ENCODE assay signal across 30 mouse cellular contexts in genomic region chr11:93263979-93264378, GRCm38 (mm10).
"Had no signal": no experiment of that assay in that cellular context is flagged by ENCODE, and none has a peak within 500 bp of the region (broad histone marks: within the 10 kb centered on the region; RNA-seq: fewer than 3 reads in every experiment).

No protein-coding gene starts in this region.

- H3K36me3 ChIP-seq: limb, embryonic 10.5 days; limb, embryonic 12.5 days; limb, embryonic 13.5 days; limb, embryonic 15.5 days; liver, embryonic 12.5 days; liver, embryonic 13.5 days; liver, embryonic 15.5 days; lung, embryonic 15.5 days; midbrain, embryonic 10.5 days; midbrain, embryonic 12.5 days; midbrain, embryonic 13.5 days; midbrain, embryonic 15.5 days had no signal

- H3K27ac ChIP-seq: limb, embryonic 10.5 days; limb, embryonic 12.5 days; limb, embryonic 13.5 days; limb, embryonic 15.5 days; liver, embryonic 12.5 days; liver, embryonic 13.5 days; liver, embryonic 14.5 days; liver, embryonic 15.5 days; lung, embryonic 15.5 days; macrophage; midbrain, embryonic 10.5 days; midbrain, embryonic 12.5 days; midbrain, embryonic 13.5 days; midbrain, embryonic 15.5 days had no signal

- H3K9me3 ChIP-seq: limb, embryonic 10.5 days; limb, embryonic 12.5 days; limb, embryonic 13.5 days; limb, embryonic 15.5 days; liver, embryonic 12.5 days; liver, embryonic 13.5 days; liver, embryonic 15.5 days; lung, embryonic 15.5 days; midbrain, embryonic 10.5 days; midbrain, embryonic 12.5 days; midbrain, embryonic 13.5 days; midbrain, embryonic 15.5 days had no signal

- ATAC-seq: liver, embryonic 12.5 days; liver, postnatal 0 days; lung, postnatal 0 days; midbrain, embryonic 13.5 days; midbrain, embryonic 15.5 days; midbrain, embryonic 16.5 days had no signal

- H3K4me3 ChIP-seq: limb, embryonic 10.5 days; limb, embryonic 12.5 days; limb, embryonic 13.5 days; limb, embryonic 15.5 days; liver, embryonic 12.5 days; liver, embryonic 13.5 days; liver, embryonic 15.5 days; lung, embryonic 15.5 days; megakaryocyte, embryonic 14.5 days; midbrain, embryonic 10.5 days; midbrain, embryonic 12.5 days; midbrain, embryonic 13.5 days; midbrain, embryonic 15.5 days; myocyte had no signal

- H3K4me2 ChIP-seq: limb, embryonic 12.5 days; limb, embryonic 13.5 days; limb, embryonic 15.5 days; liver, embryonic 11.5 days; liver, embryonic 12.5 days; liver, embryonic 13.5 days; liver, embryonic 15.5 days; lung, embryonic 14.5 days; lung, embryonic 15.5 days; midbrain, embryonic 11.5 days; midbrain, embryonic 12.5 days; midbrain, embryonic 13.5 days; midbrain, embryonic 15.5 days had no signal

- H3K9ac ChIP-seq: limb, embryonic 12.5 days; limb, embryonic 13.5 days; limb, embryonic 15.5 days; liver, embryonic 12.5 days; liver, embryonic 13.5 days; liver, embryonic 14.5 days; liver, embryonic 15.5 days; liver, postnatal 0 days; lung, embryonic 14.5 days; lung, embryonic 15.5 days; midbrain, embryonic 12.5 days; midbrain, embryonic 13.5 days; midbrain, embryonic 15.5 days had no signal

- H3K4me1 ChIP-seq: limb, embryonic 10.5 days; limb, embryonic 12.5 days; limb, embryonic 15.5 days; liver, embryonic 12.5 days; liver, embryonic 13.5 days; liver, embryonic 15.5 days; lung, embryonic 15.5 days; megakaryocyte, embryonic 14.5 days; midbrain, embryonic 10.5 days; midbrain, embryonic 12.5 days; midbrain, embryonic 13.5 days; midbrain, embryonic 15.5 days had no signal

- H3K27me3 ChIP-seq: limb, embryonic 12.5 days; limb, embryonic 13.5 days; limb, embryonic 15.5 days; liver, embryonic 12.5 days; liver, embryonic 13.5 days; liver, embryonic 15.5 days; lung, embryonic 15.5 days; megakaryocyte, embryonic 14.5 days; midbrain, embryonic 12.5 days; midbrain, embryonic 13.5 days; midbrain, embryonic 15.5 days had no signal

- DNase-seq: left cerebral cortex, postnatal 4 days; liver; liver, embryonic 13.5 days; liver, postnatal 0 days; lung, adult 18-20 months; lung, adult 2 months; lung, postnatal 10 days; lung, postnatal 14 days; lung, postnatal 36 days; midbrain, embryonic 14.5 days had no signal
